Comparison of ENCODE assay signal across 24 mouse cellular contexts in the genomic region with DNA sequence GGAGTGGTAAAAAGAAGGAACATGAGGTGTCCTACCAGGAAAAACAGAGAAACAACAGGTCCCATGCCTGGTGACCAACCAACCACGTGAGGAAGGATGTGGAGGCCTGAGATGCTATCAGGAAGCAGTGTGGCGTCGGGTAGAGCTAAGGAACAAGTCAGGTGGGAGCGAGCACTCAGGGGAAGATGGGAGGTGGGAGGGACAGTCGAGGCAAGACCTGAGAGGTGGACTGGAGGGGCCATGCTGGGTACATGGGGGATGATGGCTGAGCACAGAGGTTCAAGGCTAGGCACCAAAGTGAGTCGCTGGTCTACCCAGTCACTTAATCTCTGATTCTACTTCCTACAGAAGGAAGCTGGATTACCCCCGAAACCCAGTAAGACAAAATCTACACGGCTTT. TPM values are rescaled to one million over a fixed set of nuclear protein-coding genes. Genes with fewer than 3 reads are reported as not detected.
A peak's percentile ranks its signal among the peaks of the same experiment; 100 is the strongest.
DNase-seq lines count a peak whose midpoint lies in the region; ATAC-seq lines count a peak whose summit lies in the region.
"Had no signal": no experiment of that assay in that cellular context is flagged by ENCODE, and none has a peak within 500 bp of the region (broad histone marks: within the 10 kb centered on the region; RNA-seq: fewer than 3 reads in every experiment).

No protein-coding gene starts in this region.

- 0 out of 2 replicates have a peak overlapping the region, but pooled peaks have one; percentile 8 for H3K9ac ChIP-seq in heart, embryonic 12.5 days
- no peak overlapping the region for H3K9ac ChIP-seq in heart, embryonic 16.5 days (ENCODE audit: low read length)
- peak overlapping the region; percentile 63 for H3K9ac ChIP-seq in liver, embryonic 16.5 days (ENCODE audit: low read depth, low read length)
- H3K9ac ChIP-seq: forebrain, postnatal 0 days; kidney, embryonic 15.5 days; limb, embryonic 12.5 days; midbrain, embryonic 12.5 days had no signal

- 74% methylated on average over 8 of the region's 8 CpGs for WGBS in heart, embryonic 12.5 days
- WGBS in heart, embryonic 16.5 days, result 64% methylated on average over 8 of the region's 8 CpGs
- 31% methylated on average over 8 of the region's 8 CpGs for WGBS in liver, embryonic 16.5 days (ENCODE audit: insufficient replicate concordance)

- no peaks in the 10 kb centered on the region for H3K9me3 ChIP-seq in erythroblast, embryonic 14.5 days (ENCODE audit: control insufficient read depth, low read length)
- H3K9me3 ChIP-seq in heart, embryonic 12.5 days (replicated peaks), result no peaks in the 10 kb centered on the region
- 0 out of 2 replicates have a peak, but pooled peaks cover 2% of the 10 kb centered on the region for H3K9me3 ChIP-seq in heart, embryonic 16.5 days (replicated peaks; ENCODE audit: control insufficient read depth, low read length)
- no peaks in the 10 kb centered on the region for H3K9me3 ChIP-seq in liver, embryonic 16.5 days (replicated peaks; ENCODE audit: control insufficient read depth, low read length)
- H3K9me3 ChIP-seq: embryonic facial prominence, embryonic 10.5 days; kidney, embryonic 15.5 days; limb, embryonic 12.5 days; midbrain, embryonic 12.5 days had no signal

- peak overlapping the region; percentile 24 for H3K4me2 ChIP-seq in heart, embryonic 12.5 days
- H3K4me2 ChIP-seq in heart, embryonic 16.5 days (ENCODE audit: low read depth, low read length), result no peak overlapping the region
- peak overlapping the region; percentile 66 for H3K4me2 ChIP-seq in liver, embryonic 16.5 days (ENCODE audit: low read depth, low read length)
- H3K4me2 ChIP-seq: kidney, embryonic 15.5 days; limb, embryonic 12.5 days; midbrain, embryonic 12.5 days had no signal

- peak overlapping the region; percentile 67 for H3K4me3 ChIP-seq in erythroblast, embryonic 14.5 days (replicated peaks)
- no peak overlapping the region for H3K4me3 ChIP-seq in heart, embryonic 12.5 days
- no peak overlapping the region for H3K4me3 ChIP-seq in heart, embryonic 16.5 days (ENCODE audit: low read length)
- peak overlapping the region; percentile 65 for H3K4me3 ChIP-seq in liver, embryonic 16.5 days (ENCODE audit: low read depth, low read length)
- H3K4me3 ChIP-seq: embryonic facial prominence, embryonic 10.5 days; kidney, embryonic 15.5 days; limb, embryonic 12.5 days; midbrain, embryonic 12.5 days had no signal

- peaks cover 84% of the 10 kb centered on the region for H3K4me1 ChIP-seq in erythroblast, embryonic 14.5 days (ENCODE audit: control insufficient read depth)
- peaks cover 85% of the 10 kb centered on the region for H3K4me1 ChIP-seq in heart, embryonic 12.5 days (replicated peaks)
- H3K4me1 ChIP-seq in heart, embryonic 16.5 days (ENCODE audit: control insufficient read depth, insufficient read depth, low read length), result peaks cover 80% of the 10 kb centered on the region
- H3K4me1 ChIP-seq in liver, embryonic 16.5 days (ENCODE audit: control insufficient read depth, low read depth, low read length), result peaks cover 35% of the 10 kb centered on the region
- H3K4me1 ChIP-seq: midbrain, embryonic 12.5 days had no signal

- H3K27me3 ChIP-seq in erythroblast, embryonic 14.5 days (ENCODE audit: control insufficient read depth), result no peaks in the 10 kb centered on the region; the same call in 1 of the 2 replicates
- H3K27me3 ChIP-seq in heart, embryonic 12.5 days (replicated peaks), result no peaks in the 10 kb centered on the region
- no peaks in the 10 kb centered on the region for H3K27me3 ChIP-seq in heart, embryonic 16.5 days (ENCODE audit: control insufficient read depth, insufficient read depth, low read length)
- H3K27me3 ChIP-seq in liver, embryonic 16.5 days (ENCODE audit: control insufficient read depth, insufficient read depth, low read depth, low read length), result no peaks in the 10 kb centered on the region
- H3K27me3 ChIP-seq: kidney, embryonic 15.5 days; midbrain, embryonic 12.5 days had no signal

- H3K36me3 ChIP-seq in erythroblast, embryonic 14.5 days (ENCODE audit: control insufficient read depth), result peaks cover 5% of the 10 kb centered on the region
- peaks cover 4% of the 10 kb centered on the region; the same call in 1 of the 2 replicates for H3K36me3 ChIP-seq in heart, embryonic 12.5 days
- H3K36me3 ChIP-seq in heart, embryonic 16.5 days (ENCODE audit: control insufficient read depth, insufficient read depth), result peaks cover 3% of the 10 kb centered on the region; the same call in 1 of the 2 replicates
- H3K36me3 ChIP-seq in liver, embryonic 16.5 days (ENCODE audit: control insufficient read depth, insufficient read depth), result no peaks in the 10 kb centered on the region
- H3K36me3 ChIP-seq: embryonic facial prominence, embryonic 10.5 days; kidney, embryonic 15.5 days; limb, embryonic 12.5 days; midbrain, embryonic 12.5 days had no signal

- intact Hi-C loops in heart, postnatal 25 days (cut with DNase I), result no loop called here

- DNase-seq in heart, postnatal 25 days (ENCODE audit: low spot score), result no peak
- no peak for DNase-seq in right cerebral cortex, postnatal 25 days
- DNase-seq in Muller cell, postnatal 12 days (ENCODE audit: inconsistent ontology term), result no peak
- DNase-seq: adrenal gland, postnatal 36 days; cerebellum, adult 11 months; cerebellum, postnatal 10 days; forebrain, postnatal 0 days; gastrocnemius, postnatal 36 days; kidney, adult 11 months; kidney, postnatal 36 days; layer of hippocampus, postnatal 36 days; lung, adult 2 months; lung, postnatal 14 days had no signal

- peak overlapping the region; percentile 96 for H3K27ac ChIP-seq in heart, embryonic 12.5 days (ENCODE audit: poor library complexity, severe bottlenecking)
- H3K27ac ChIP-seq in heart, embryonic 16.5 days (ENCODE audit: low read length), result peak overlapping the region; percentile 92
- peak overlapping the region; percentile 90 for H3K27ac ChIP-seq in liver, embryonic 16.5 days (ENCODE audit: low read length)
- H3K27ac ChIP-seq: embryonic facial prominence, embryonic 10.5 days; kidney, embryonic 15.5 days; midbrain, embryonic 12.5 days had no signal

- no peak for ATAC-seq in erythroblast, adult 5-6 weeks (replicated peaks; ENCODE audit: low FRiP score, poor library complexity, severe bottlenecking)
- no peak for ATAC-seq in heart, embryonic 12.5 days (ENCODE audit: insufficient number of reproducible peaks, low FRiP score)
- ATAC-seq in heart, embryonic 16.5 days (replicated peaks; ENCODE audit: extremely low read depth, insufficient read depth, low FRiP score), result no peak
- no peak for ATAC-seq in liver, embryonic 16.5 days (ENCODE audit: low read depth)
- ATAC-seq: forebrain, postnatal 0 days had no signal

RNA-seq across cellular contexts. Expression of gene Jph2, which starts 42.1 kb away (rescaled TPM):
- not detected in 2 replicates for polyA plus RNA-seq in erythroblast, embryonic 14.5 days (2012)
- not detected in 2 replicates for total RNA-seq in erythroblast, adult 5-6 weeks (2015; ENCODE audit: low replicate concordance)
- 0.14 TPM in 1 of 2 replicates, not detected in the other for total RNA-seq in erythroblast, adult 5-6 weeks (2017; ENCODE audit: low replicate concordance)
- polyA plus RNA-seq in heart, embryonic 12.5 days (2016; fragmentation: Nextera tagmentation; extraction: Ambion mirVana), result 62.5 and 62.7 TPM in 2 replicates
- total RNA-seq in heart, postnatal 25 days (2021), result 100 to 1,000 TPM; 374 to 418 TPM
- 38.5 and 43.2 TPM in 2 replicates for polyA plus RNA-seq in heart, embryonic 16.5 days (2015; fragmentation: Nextera tagmentation; extraction: Ambion mirVana)
- 0.09 and 0.30 TPM in 2 replicates for polyA plus RNA-seq in liver, embryonic 16.5 days (2015; fragmentation: Nextera tagmentation; extraction: Ambion mirVana)
- total RNA-seq: megakaryocyte progenitor cell, adult 5-6 weeks; neutrophil, adult 5-6 weeks had no signal

Comparison
In these comparisons a context has a peak if more than half of its experiments do, and no peak if none do; other contexts are left out.
1. H3K4me3 ChIP-seq: peak in erythroblast, embryonic 14.5 days (single experiment) and liver, embryonic 16.5 days (single experiment); none in heart, embryonic 12.5 days (single experiment) and heart, embryonic 16.5 days (single experiment).
2. RNA of gene Jph2, which starts 42.1 kb away (polyA plus RNA-seq): 62.5 to 62.7 TPM in heart, embryonic 12.5 days and 38.5 to 43.2 TPM in heart, embryonic 16.5 days; 0.09 to 0.30 TPM in liver, embryonic 16.5 days and not detected in erythroblast, embryonic 14.5 days; every median in the first group is over 10 times any median in the second.
3. Peak in every context shown above with its lines, with median percentiles within 50 percentile points of each other: H3K27ac ChIP-seq.